Mouse (Mus musculus): ENCODE data around the gene Mrtfb. TPM values are rescaled to one million over a fixed set of nuclear protein-coding genes. Genes with fewer than 3 reads are reported as not detected.

The Mrtfb gene
- 8.7 and 12.1 TPM in 2 replicates for total RNA-seq (2014; fragmentation: Nextera tagmentation)
- 4.8 and 5.6 TPM in 2 replicates for total RNA-seq (2017)
- polyA plus RNA-seq (2012): 0.96 and 2.1 TPM in 2 replicates

- ATAC-seq (ENCODE audit: extremely low read depth, insufficient number of reproducible peaks, low FRiP score, poor library complexity, severe bottlenecking): peak; percentile 15; the same call in 1 of the 2 replicates
- DNase-seq (ENCODE audit: low spot score): peak; percentile 96
- TF ChIP-seq CTCF (IDR thresholded peaks at IDR 0.05; ENCODE audit: low read depth, low read length): no peak
- no peak for TF ChIP-seq GATA2 (IDR thresholded peaks at IDR 0.05; ENCODE audit: borderline replicate concordance, low read depth, low read length)
- no peak for TF ChIP-seq GATA1 (IDR thresholded peaks at IDR 0.05; ENCODE audit: borderline replicate concordance, low read length)
- no peak for TF ChIP-seq TAL1 (conservative IDR thresholded peaks at IDR 0.05; ENCODE audit: low read depth, low read length)
- TF ChIP-seq POLR2AphosphoS5 (IDR thresholded peaks at IDR 0.05; ENCODE audit: insufficient replicate concordance, low read depth, low read length): no peak
- H3K4me3 ChIP-seq (ENCODE audit: low read depth, low read length): peak within 1 kb of the TSS; percentile 82
- H3K4me1 ChIP-seq (ENCODE audit: insufficient read depth, low read depth, low read length): peaks cover 15% of the 10 kb centered on the region
- H3K36me3 ChIP-seq (replicated peaks): peaks cover 2% of the 10 kb centered on the region
- H3K27me3 ChIP-seq (ENCODE audit: insufficient read depth, low read length): peaks cover 21% of the 10 kb centered on the region
- H3K9me3 ChIP-seq (replicated peaks): no peaks in the 10 kb centered on the region
Measured at GRCm38 (mm10) chr16:13255855-13256635, at the start of gene Mrtfb. TSS of gene Mrtfb (plus strand) at chr16:13256481.

- DNase-seq (ENCODE audit: low spot score) (no peak), ATAC-seq (ENCODE audit: extremely low read depth, insufficient number of reproducible peaks, low FRiP score, poor library complexity, severe bottlenecking) (no peak)
- H3K9me3 ChIP-seq (replicated peaks): no peaks in the 10 kb centered on the region
- H3K36me3 ChIP-seq (replicated peaks): no peaks in the 10 kb centered on the region
- TF ChIP-seq TAL1 (conservative IDR thresholded peaks at IDR 0.05; ENCODE audit: low read depth, low read length) (no peak), GATA2 (IDR thresholded peaks at IDR 0.05; ENCODE audit: borderline replicate concordance, low read depth, low read length) (no peak), POLR2AphosphoS5 (IDR thresholded peaks at IDR 0.05; ENCODE audit: insufficient replicate concordance, low read depth, low read length) (no peak), CTCF (IDR thresholded peaks at IDR 0.05; ENCODE audit: low read depth, low read length) (no peak), GATA1 (IDR thresholded peaks at IDR 0.05; ENCODE audit: borderline replicate concordance, low read length) (no peak)
- H3K27me3 ChIP-seq (ENCODE audit: insufficient read depth, low read length): peaks cover 5% of the 10 kb centered on the region; the same call in 1 of the 2 replicates
- H3K4me3 ChIP-seq (ENCODE audit: low read depth, low read length): no peak overlapping the region
- no peaks in the 10 kb centered on the region for H3K4me1 ChIP-seq (ENCODE audit: insufficient read depth, low read depth, low read length)
Measured at GRCm38 (mm10) chr16:13207649-13208048, 48.6 kb upstream of the Mrtfb start.

GRCm38 (mm10) chr16:13208087-13208486, 48.2 kb upstream of the Mrtfb start:
- ATAC-seq (ENCODE audit: extremely low read depth, insufficient number of reproducible peaks, low FRiP score, poor library complexity, severe bottlenecking): no peak
- no peak for TF ChIP-seq GATA2 (IDR thresholded peaks at IDR 0.05; ENCODE audit: borderline replicate concordance, low read depth, low read length)
- TF ChIP-seq POLR2AphosphoS5 (IDR thresholded peaks at IDR 0.05; ENCODE audit: insufficient replicate concordance, low read depth, low read length): no peak
- TF ChIP-seq GATA1 (IDR thresholded peaks at IDR 0.05; ENCODE audit: borderline replicate concordance, low read length): no peak
- no peak for TF ChIP-seq CTCF (IDR thresholded peaks at IDR 0.05; ENCODE audit: low read depth, low read length)
- TF ChIP-seq TAL1 (conservative IDR thresholded peaks at IDR 0.05; ENCODE audit: low read depth, low read length): no peak

GRCm38 (mm10) chr16:13212781-13213180, 43.5 kb upstream of the Mrtfb start:
- TF ChIP-seq POLR2AphosphoS5 (IDR thresholded peaks at IDR 0.05; ENCODE audit: insufficient replicate concordance, low read depth, low read length): no peak
- no peak for TF ChIP-seq CTCF (IDR thresholded peaks at IDR 0.05; ENCODE audit: low read depth, low read length)
- TF ChIP-seq GATA1 (IDR thresholded peaks at IDR 0.05; ENCODE audit: borderline replicate concordance, low read length): no peak
- no peak for TF ChIP-seq TAL1 (conservative IDR thresholded peaks at IDR 0.05; ENCODE audit: low read depth, low read length)
- TF ChIP-seq GATA2 (IDR thresholded peaks at IDR 0.05; ENCODE audit: borderline replicate concordance, low read depth, low read length): no peak
- Histone ChIP-seq H3K36me3 (replicated peaks) (no peaks in the 10 kb centered on the region), H3K4me3 (ENCODE audit: low read depth, low read length) (no peak overlapping the region), H3K27me3 (ENCODE audit: insufficient read depth, low read length) (peaks cover 3% of the 10 kb centered on the region; the same call in 1 of the 2 replicates), H3K9me3 (replicated peaks) (no peaks in the 10 kb centered on the region), H3K4me1 (ENCODE audit: insufficient read depth, low read depth, low read length) (no peaks in the 10 kb centered on the region)
- DNase-seq (ENCODE audit: low spot score) (no peak), ATAC-seq (ENCODE audit: extremely low read depth, insufficient number of reproducible peaks, low FRiP score, poor library complexity, severe bottlenecking) (no peak)

More at GRCm38 (mm10) chr16:13208087-13208486, 48.2 kb upstream of the Mrtfb start:
- Histone ChIP-seq H3K4me3 (ENCODE audit: low read depth, low read length) (no peak overlapping the region), H3K36me3 (replicated peaks) (no peaks in the 10 kb centered on the region), H3K4me1 (ENCODE audit: insufficient read depth, low read depth, low read length) (no peaks in the 10 kb centered on the region), H3K27me3 (ENCODE audit: insufficient read depth, low read length) (peaks cover 2% of the 10 kb centered on the region; the same call in 1 of the 2 replicates), H3K9me3 (replicated peaks) (no peaks in the 10 kb centered on the region)
- no peak for DNase-seq (ENCODE audit: low spot score)

GRCm38 (mm10) chr16:13216116-13216952, 39.9 kb upstream of the Mrtfb start:
- no peaks in the 10 kb centered on the region for H3K9me3 ChIP-seq (replicated peaks)
- no peak overlapping the region for H3K4me3 ChIP-seq (ENCODE audit: low read depth, low read length)
- no peaks in the 10 kb centered on the region for H3K4me1 ChIP-seq (ENCODE audit: insufficient read depth, low read depth, low read length)
- no peaks in the 10 kb centered on the region for H3K36me3 ChIP-seq (replicated peaks)
- DNase-seq (ENCODE audit: low spot score) (no peak), ATAC-seq (ENCODE audit: extremely low read depth, insufficient number of reproducible peaks, low FRiP score, poor library complexity, severe bottlenecking) (no peak)
- H3K27me3 ChIP-seq (ENCODE audit: insufficient read depth, low read length): peaks cover 7% of the 10 kb centered on the region; the same call in 1 of the 2 replicates
- TF ChIP-seq POLR2AphosphoS5 (IDR thresholded peaks at IDR 0.05; ENCODE audit: insufficient replicate concordance, low read depth, low read length): no peak
- no peak for TF ChIP-seq CTCF (IDR thresholded peaks at IDR 0.05; ENCODE audit: low read depth, low read length)
- TF ChIP-seq TAL1 (conservative IDR thresholded peaks at IDR 0.05; ENCODE audit: low read depth, low read length): no peak
- no peak for TF ChIP-seq GATA2 (IDR thresholded peaks at IDR 0.05; ENCODE audit: borderline replicate concordance, low read depth, low read length)
- TF ChIP-seq GATA1 (IDR thresholded peaks at IDR 0.05; ENCODE audit: borderline replicate concordance, low read length): no peak
